Mouse (Mus musculus): ENCODE data around the gene Plk1. TPM values are rescaled to one million over a fixed set of nuclear protein-coding genes. Genes with fewer than 3 reads are reported as not detected.

Plk1 gene
- polyA plus RNA-seq, 2 experiments: 78.4 to 80.0 TPM

DNA sequence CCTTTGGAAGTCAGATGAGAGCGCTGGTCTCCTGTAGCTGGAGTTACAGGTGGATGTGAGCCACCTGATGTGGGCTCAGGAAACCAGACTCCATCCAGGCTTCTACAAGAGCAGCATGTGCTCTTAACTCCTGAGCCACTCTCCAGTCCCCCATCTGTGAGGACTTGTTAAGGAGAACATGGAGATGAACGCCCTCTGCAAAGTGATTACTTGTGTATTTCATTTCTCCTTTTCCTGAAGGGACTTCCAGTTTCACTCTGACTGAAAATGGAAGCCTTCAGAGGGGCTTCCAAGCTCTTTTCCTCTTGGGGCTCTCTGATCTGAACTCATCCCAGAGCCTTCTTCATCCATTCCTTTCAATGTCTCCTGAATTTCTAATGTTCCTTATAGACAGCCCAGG, 46.9 kb downstream of the Plk1 start:
- Histone ChIP-seq H3K27ac (replicated peaks; ENCODE audit: low read depth, low read length) (no peak overlapping the region), H3K36me3 (ENCODE audit: control insufficient read depth, insufficient read depth, low read length) (no peaks in the 10 kb centered on the region), H3K9ac (ENCODE audit: low read depth, low read length, severe bottlenecking) (no peak overlapping the region), H3K4me2 (replicated peaks; ENCODE audit: low read depth, low read length, severe bottlenecking) (no peak overlapping the region), H3K4me1 (ENCODE audit: control insufficient read depth, insufficient read depth, low read length) (no peaks in the 10 kb centered on the region), H3K4me3 (replicated peaks; ENCODE audit: low read length) (no peak overlapping the region), H3K27me3 (ENCODE audit: control insufficient read depth, insufficient read depth, low read length) (no peaks in the 10 kb centered on the region), H3K9me3 (ENCODE audit: control insufficient read depth, low read length) (no peaks in the 10 kb centered on the region)
- no peak for DNase-seq (ENCODE audit: low spot score)
- 94% methylated on average over 2 of the region's 2 CpGs for WGBS
- TF ChIP-seq POLR2A (IDR thresholded peaks at IDR 0.05; ENCODE audit: borderline replicate concordance, extremely low read depth, insufficient read depth, insufficient read length): no peak
- ATAC-seq (ENCODE audit: low FRiP score, low read depth): no peak

DNA sequence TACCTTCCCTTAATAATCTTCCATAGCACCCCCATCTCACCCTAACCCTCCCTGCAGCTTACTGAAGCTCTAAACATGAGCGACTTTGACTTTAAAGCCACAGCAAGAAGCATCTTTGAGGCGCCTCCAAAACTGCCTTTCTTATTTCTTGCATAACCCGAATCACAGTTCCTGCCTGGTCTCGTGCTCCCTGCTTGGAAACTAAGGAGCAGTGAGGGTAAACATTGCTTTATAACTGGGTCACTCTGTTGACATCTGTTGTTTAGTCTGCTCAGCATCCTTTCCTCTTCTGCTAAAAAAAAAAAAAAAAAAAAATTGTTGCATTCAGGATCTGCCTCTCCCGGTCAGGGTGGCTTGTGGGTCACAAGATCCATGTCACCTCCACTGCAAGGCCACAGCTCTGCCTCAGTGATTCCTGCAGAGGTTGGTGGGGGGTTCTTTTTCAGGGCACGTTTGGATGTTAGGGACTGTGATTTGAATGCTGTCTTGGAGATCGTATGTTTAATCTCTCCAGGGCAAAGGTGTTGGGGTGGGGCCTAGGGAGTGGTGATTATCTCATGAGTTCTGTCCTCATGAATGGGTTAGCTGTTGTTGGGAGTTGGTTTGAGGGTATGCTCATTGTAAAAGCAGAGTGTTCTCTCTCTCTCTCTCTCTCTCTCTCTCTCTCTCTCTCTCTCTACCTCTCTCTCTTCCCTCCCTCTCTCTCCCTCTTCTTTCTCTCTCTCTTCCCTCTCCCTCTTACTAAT, 49.2 kb downstream of the Plk1 start:
- Histone ChIP-seq H3K4me3 (replicated peaks; ENCODE audit: low read length) (no peak overlapping the region), H3K9ac (ENCODE audit: low read depth, low read length, severe bottlenecking) (no peak overlapping the region), H3K36me3 (ENCODE audit: control insufficient read depth, insufficient read depth, low read length) (no peaks in the 10 kb centered on the region), H3K4me2 (replicated peaks; ENCODE audit: low read depth, low read length, severe bottlenecking) (no peak overlapping the region), H3K27me3 (ENCODE audit: control insufficient read depth, insufficient read depth, low read length) (no peaks in the 10 kb centered on the region), H3K4me1 (ENCODE audit: control insufficient read depth, insufficient read depth, low read length) (no peaks in the 10 kb centered on the region), H3K27ac (replicated peaks; ENCODE audit: low read depth, low read length) (no peak overlapping the region), H3K9me3 (ENCODE audit: control insufficient read depth, low read length) (no peaks in the 10 kb centered on the region)
- 46% methylated on average over 7 of the region's 7 CpGs for WGBS
- DNase-seq (ENCODE audit: low spot score): no peak
- no peak for TF ChIP-seq POLR2A (IDR thresholded peaks at IDR 0.05; ENCODE audit: borderline replicate concordance, extremely low read depth, insufficient read depth, insufficient read length)
- ATAC-seq (ENCODE audit: low FRiP score, low read depth): no peak

DNA sequence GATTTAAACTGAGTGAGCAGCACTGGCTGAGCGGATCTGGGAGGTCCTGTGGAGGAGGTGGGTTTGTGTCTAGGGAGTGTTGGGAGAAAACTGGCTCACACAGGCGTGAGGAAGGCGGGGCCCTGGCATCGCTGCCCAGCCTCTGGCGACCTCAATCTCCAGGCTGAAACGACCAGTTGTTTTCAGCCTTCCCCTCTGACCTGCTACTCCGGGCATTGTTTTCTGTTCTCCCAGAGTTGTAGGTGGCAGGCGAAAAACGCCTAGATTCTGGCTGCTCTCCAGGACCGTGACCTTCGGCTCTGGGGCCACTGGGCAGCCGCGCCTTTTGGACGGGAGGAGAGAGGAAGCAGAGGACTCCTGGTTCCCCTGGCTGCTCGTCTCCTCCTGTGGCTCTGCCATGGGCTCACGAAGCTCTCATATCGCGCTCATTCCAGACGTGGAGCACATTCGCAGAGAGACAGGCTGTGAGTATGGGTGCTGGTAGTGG, 60.1 kb downstream of the Plk1 start, which contains the start of gene Chp2:
Gene Chp2 (plus strand): TSS at position 182 of the 487 bp plus-strand sequence.
- Histone ChIP-seq H3K27me3 (ENCODE audit: control insufficient read depth, insufficient read depth, low read length) (no peaks in the 10 kb centered on the region), H3K27ac (replicated peaks; ENCODE audit: low read depth, low read length) (no peak within 1 kb of the TSS), H3K9me3 (ENCODE audit: control insufficient read depth, low read length) (no peaks in the 10 kb centered on the region), H3K4me1 (ENCODE audit: control insufficient read depth, insufficient read depth, low read length) (no peaks in the 10 kb centered on the region), H3K4me3 (replicated peaks; ENCODE audit: low read length) (peak within 1 kb of the TSS; percentile 8; the same call in 1 of the 2 replicates), H3K4me2 (replicated peaks; ENCODE audit: low read depth, low read length, severe bottlenecking) (peak within 1 kb of the TSS; percentile 33), H3K9ac (ENCODE audit: low read depth, low read length, severe bottlenecking) (no peak within 1 kb of the TSS), H3K36me3 (ENCODE audit: control insufficient read depth, insufficient read depth, low read length) (no peaks in the 10 kb centered on the region)
- no peak for TF ChIP-seq POLR2A (IDR thresholded peaks at IDR 0.05; ENCODE audit: borderline replicate concordance, extremely low read depth, insufficient read depth, insufficient read length)
- WGBS: 22% methylated on average over 20 of the region's 20 CpGs
- ATAC-seq (ENCODE audit: low FRiP score, low read depth) (no peak), DNase-seq (ENCODE audit: low spot score) (no peak)

Other genes with a start within 250 kb of the Plk1 start
- gene Cog7, start 177.7 kb upstream of the Plk1 start, polyA plus RNA-seq (2012; rRNA removed): 18.9 and 21.7 TPM in 2 replicates
- 15.2 and 17.0 TPM in 2 replicates for gene Cog7, start 177.7 kb upstream of the Plk1 start, polyA plus RNA-seq (2014; fragmentation: Nextera tagmentation; extraction: Ambion mirVana)
- gene Gga2, start 138.2 kb upstream of the Plk1 start, polyA plus RNA-seq (2012; rRNA removed): 122 and 184 TPM in 2 replicates
- gene Gga2, start 138.2 kb upstream of the Plk1 start, polyA plus RNA-seq (2014; fragmentation: Nextera tagmentation; extraction: Ambion mirVana): 85.2 and 88.8 TPM in 2 replicates
- gene Ubfd1, start 92.3 kb upstream of the Plk1 start, polyA plus RNA-seq (2012; rRNA removed): 75.7 and 86.8 TPM in 2 replicates
- 96.4 TPM in 2 replicates for gene Ubfd1, start 92.3 kb upstream of the Plk1 start, polyA plus RNA-seq (2014; fragmentation: Nextera tagmentation; extraction: Ambion mirVana)
- 12.7 and 14.6 TPM in 2 replicates for gene Ears2, start 92.2 kb upstream of the Plk1 start, polyA plus RNA-seq (2012; rRNA removed)
- 16.4 and 16.8 TPM in 2 replicates for gene Ears2, start 92.2 kb upstream of the Plk1 start, polyA plus RNA-seq (2014; fragmentation: Nextera tagmentation; extraction: Ambion mirVana)
- 127 and 148 TPM in 2 replicates for gene Ndufab1, start 57.6 kb upstream of the Plk1 start, polyA plus RNA-seq (2012; rRNA removed)
- 554 and 558 TPM in 2 replicates for gene Ndufab1, start 57.6 kb upstream of the Plk1 start, polyA plus RNA-seq (2014; fragmentation: Nextera tagmentation; extraction: Ambion mirVana)
- gene Palb2, start 26.5 kb upstream of the Plk1 start, polyA plus RNA-seq (2012; rRNA removed): 9.1 and 10.5 TPM in 2 replicates
- gene Palb2, start 26.5 kb upstream of the Plk1 start, polyA plus RNA-seq (2014; fragmentation: Nextera tagmentation; extraction: Ambion mirVana): 12.0 and 12.6 TPM in 2 replicates
- gene Dctn5, start 26.4 kb upstream of the Plk1 start, polyA plus RNA-seq (2012; rRNA removed): 109 and 126 TPM in 2 replicates
- gene Dctn5, start 26.4 kb upstream of the Plk1 start, polyA plus RNA-seq (2014; fragmentation: Nextera tagmentation; extraction: Ambion mirVana): 117 and 120 TPM in 2 replicates
- 0.05 TPM in 1 of 2 replicates, not detected in the other for gene Ern2, start 26.8 kb downstream of the Plk1 start, polyA plus RNA-seq (2012; rRNA removed)
- not detected in 2 replicates for gene Ern2, start 26.8 kb downstream of the Plk1 start, polyA plus RNA-seq (2014; fragmentation: Nextera tagmentation; extraction: Ambion mirVana)
- 0.15 and 0.18 TPM in 2 replicates for gene Chp2, start 60.1 kb downstream of the Plk1 start, polyA plus RNA-seq (2012; rRNA removed)
- gene Chp2, start 60.1 kb downstream of the Plk1 start, polyA plus RNA-seq (2014; fragmentation: Nextera tagmentation; extraction: Ambion mirVana): 0.18 and 0.45 TPM in 2 replicates
- 6.2 and 6.3 TPM in 2 replicates for gene Prkcb, start 129.3 kb downstream of the Plk1 start, polyA plus RNA-seq (2012; rRNA removed)
- gene Prkcb, start 129.3 kb downstream of the Plk1 start, polyA plus RNA-seq (2014; fragmentation: Nextera tagmentation; extraction: Ambion mirVana): 9.0 and 10.3 TPM in 2 replicates